Mouse (Mus musculus) forebrain, embryonic 16.5 days (tissue): ENCODE results near the gene Bnc1. TPM values are rescaled to one million over a fixed set of nuclear protein-coding genes. Genes with fewer than 3 reads are reported as not detected.

Source experiments
- ATAC-seq: fragments of 200-750 bp; cut with Nextera tagmentation; 2 replicates; pipeline ENCODE4 v1.8.0; 2017; ENCODE audit warnings: mild to moderate bottlenecking, moderate library complexity
- H3K27ac ChIP-seq: fragments of 300-500 bp; sonication (generic); 2 replicates; pipeline ENCODE4 v1.5.1; 2014; ENCODE audit warnings: low read length, control low read depth
- H3K27me3 ChIP-seq: fragments of 300-500 bp; sonication (generic); replicated peaks from 2 replicates; pipeline ENCODE4 v1.6.1; 2014; ENCODE audit warnings: low read length; ENCODE audit not compliant: control insufficient read depth, insufficient read depth
- H3K36me3 ChIP-seq: fragments of 300-500 bp; sonication (generic); 2 replicates; pipeline ENCODE4 v1.6.1; 2014; ENCODE audit not compliant: control insufficient read depth, insufficient read depth
- H3K4me1 ChIP-seq: fragments of 300-500 bp; sonication (generic); replicated peaks from 2 replicates; pipeline ENCODE4 v1.6.1; 2014; ENCODE audit warnings: low read length; ENCODE audit not compliant: control insufficient read depth, insufficient read depth
- H3K4me2 ChIP-seq: fragments of 300-500 bp; sonication (generic); 2 replicates; pipeline ENCODE4 v1.6.1; 2014; ENCODE audit warnings: mild to moderate bottlenecking, low read length, control low read depth
- H3K4me3 ChIP-seq: fragments of 300-500 bp; sonication (generic); replicated peaks from 2 replicates; pipeline ENCODE4 v1.5.1; 2014; ENCODE audit warnings: mild to moderate bottlenecking, low read length, control low read depth
- H3K9ac ChIP-seq: fragments of 300-500 bp; sonication (generic); replicated peaks from 2 replicates; pipeline ENCODE4 v1.6.1; 2014; ENCODE audit warnings: low read depth, low read length, control low read depth
- H3K9me3 ChIP-seq: fragments of 300-500 bp; sonication (generic); 2 replicates; pipeline ENCODE4 v1.6.1; 2016; ENCODE audit warnings: low read length; ENCODE audit not compliant: control insufficient read depth
- WGBS: fragments of 180-500 bp; shearing (Covaris S2); extraction: QIAGEN DNeasy Blood & Tissue Kit; methylation state at CpG from one replicate; pipeline ENCODE4 v1.1.7; 2014; 5-methylcytosine and 5-hydroxymethylcytosine counted together
- polyA plus RNA-seq: library from polyadenylated mRNA; unstranded; fragments of >200 nt; fragmentation: Nextera tagmentation; extraction: Ambion mirVana; gene quantifications from 2 replicates; pipeline ENCODE4 v1.2.1, GENCODE M21; 2015

Bnc1 gene
- polyA plus RNA-seq, 1 experiment from 2014 or later: 0.09 TPM

GRCm38 (mm10) chr7:82011534-82012401, 19.7 kb upstream of the Bnc1 start:
- no peaks in the 10 kb centered on the region for H3K9me3 ChIP-seq
- no peak for ATAC-seq
- no peak overlapping the region for H3K4me2 ChIP-seq
- no peak overlapping the region for H3K4me3 ChIP-seq
- H3K27me3 ChIP-seq: no peaks in the 10 kb centered on the region; the same call in 1 of the 2 replicates
- no peak overlapping the region for H3K27ac ChIP-seq
- H3K9ac ChIP-seq: no peak overlapping the region
- peaks cover under 1% of the 10 kb centered on the region; the same call in 1 of the 2 replicates for H3K4me1 ChIP-seq
- no peaks in the 10 kb centered on the region for H3K36me3 ChIP-seq
- WGBS: 79% methylated on average over 19 of the region's 19 CpGs

- 64% methylated on average over 2 of the region's 2 CpGs for WGBS
- Histone ChIP-seq H3K27me3 (no peaks in the 10 kb centered on the region), H3K4me2 (no peak overlapping the region), H3K27ac (no peak overlapping the region), H3K36me3 (no peaks in the 10 kb centered on the region), H3K9ac (no peak overlapping the region), H3K4me1 (no peaks in the 10 kb centered on the region), H3K9me3 (no peaks in the 10 kb centered on the region), H3K4me3 (no peak overlapping the region)
- no peak for ATAC-seq
These were observed 15.1 kb upstream of the Bnc1 start for GRCm38 (mm10) chr7:82007151-82007550.

DNA sequence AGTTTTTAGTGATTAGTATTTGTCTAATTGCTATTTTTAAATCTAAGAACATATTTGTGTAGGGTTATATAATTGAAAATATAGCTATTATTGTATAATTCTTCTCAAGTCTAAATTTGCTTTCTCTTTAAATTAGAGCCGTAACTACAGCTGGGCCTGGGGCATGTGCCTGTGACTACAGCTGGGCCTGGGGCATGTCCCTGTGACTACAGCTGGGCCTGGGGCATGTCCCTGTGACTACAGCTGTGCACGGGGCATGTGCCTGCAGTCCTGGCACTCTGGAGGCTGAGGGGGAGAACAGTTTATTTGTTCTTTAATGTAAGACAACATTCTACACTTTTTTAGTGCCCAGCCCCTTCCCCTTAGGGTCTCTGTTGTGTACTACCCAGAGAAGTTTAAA, 12.1 kb upstream of the Bnc1 start:
- H3K9me3 ChIP-seq: no peaks in the 10 kb centered on the region
- no peaks in the 10 kb centered on the region for H3K4me1 ChIP-seq
- no peak overlapping the region for H3K27ac ChIP-seq
- H3K36me3 ChIP-seq: no peaks in the 10 kb centered on the region
- H3K27me3 ChIP-seq: no peaks in the 10 kb centered on the region
- ATAC-seq: no peak
- no peak overlapping the region for H3K4me3 ChIP-seq
- no peak overlapping the region for H3K4me2 ChIP-seq
- no peak overlapping the region for H3K9ac ChIP-seq
- 73% methylated on average over 2 of the region's 2 CpGs for WGBS

DNA sequence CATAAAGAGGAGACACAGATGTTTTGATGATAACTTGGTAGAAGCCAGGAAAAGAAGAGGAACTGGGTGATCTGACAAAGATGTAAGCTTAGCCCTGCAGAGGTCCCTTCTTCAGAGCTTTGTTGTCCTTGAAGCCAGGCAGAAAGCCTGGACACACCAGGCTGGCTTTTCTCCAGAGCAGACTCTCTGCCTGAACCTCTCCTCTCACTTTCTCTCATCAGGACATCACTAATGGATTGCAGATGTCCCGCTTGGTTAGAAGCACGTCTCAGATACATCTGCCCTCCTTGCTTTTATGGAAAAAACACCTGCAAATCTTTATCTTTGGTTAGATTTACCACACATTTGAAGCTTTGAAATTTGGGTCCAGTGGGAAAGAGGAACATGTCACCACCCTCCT, 7.7 kb upstream of the Bnc1 start:
- H3K27ac ChIP-seq: no peak overlapping the region
- no peak overlapping the region for H3K4me3 ChIP-seq
- whole genome bisulfite sequencing: 80% methylated on average over 2 of the region's 2 CpGs
- H3K4me2 ChIP-seq: no peak overlapping the region
- ATAC-seq: no peak
- H3K4me1 ChIP-seq: no peaks in the 10 kb centered on the region
- H3K36me3 ChIP-seq: no peaks in the 10 kb centered on the region
- H3K9ac ChIP-seq: no peak overlapping the region
- H3K27me3 ChIP-seq: peaks cover 14% of the 10 kb centered on the region
- H3K9me3 ChIP-seq: no peaks in the 10 kb centered on the region

DNA sequence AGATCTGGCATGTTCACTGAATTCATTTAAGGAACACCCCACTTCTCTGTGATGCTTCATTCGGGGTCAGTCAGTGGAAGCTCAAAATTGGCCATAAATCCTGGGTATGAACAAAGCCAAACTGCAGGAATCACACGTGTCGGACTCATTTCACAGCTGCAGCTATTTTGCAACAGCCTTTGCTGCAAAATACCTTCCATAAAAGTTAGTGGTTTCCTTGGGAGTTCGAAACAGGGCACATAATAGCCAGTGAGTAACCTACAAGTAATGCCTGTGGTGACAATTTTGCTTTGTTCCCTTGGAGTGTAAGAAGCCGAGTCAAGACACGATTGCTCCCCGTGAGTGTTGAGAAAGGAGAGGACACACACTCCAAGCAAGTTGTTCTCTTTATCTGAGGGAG, 7.3 kb upstream of the Bnc1 start:
- 58% methylated on average over 7 of the region's 7 CpGs for WGBS
- Histone ChIP-seq H3K4me3 (no peak overlapping the region), H3K4me1 (no peaks in the 10 kb centered on the region), H3K36me3 (no peaks in the 10 kb centered on the region), H3K9me3 (no peaks in the 10 kb centered on the region), H3K4me2 (no peak overlapping the region), H3K9ac (no peak overlapping the region), H3K27me3 (peaks cover 18% of the 10 kb centered on the region), H3K27ac (no peak overlapping the region)
- ATAC-seq: no peak

- H3K27me3 ChIP-seq: peaks cover 49% of the 10 kb centered on the region
- H3K4me3 ChIP-seq: no peak overlapping the region
- no peaks in the 10 kb centered on the region for H3K36me3 ChIP-seq
- no peak overlapping the region for H3K27ac ChIP-seq
- no peak overlapping the region for H3K9ac ChIP-seq
- H3K4me2 ChIP-seq: no peak overlapping the region
- ATAC-seq: no peak
- WGBS: 15% methylated on average over 9 of the region's 9 CpGs
- peaks cover 15% of the 10 kb centered on the region for H3K4me1 ChIP-seq
- H3K9me3 ChIP-seq: no peaks in the 10 kb centered on the region
These were observed 3.9 kb upstream of the Bnc1 start for GRCm38 (mm10) chr7:81995975-81996374.

- Histone ChIP-seq H3K9me3 (no peaks in the 10 kb centered on the region), H3K4me1 (peaks cover 15% of the 10 kb centered on the region), H3K4me3 (no peak overlapping the region), H3K27ac (no peak overlapping the region), H3K27me3 (peaks cover 55% of the 10 kb centered on the region), H3K9ac (no peak overlapping the region), H3K36me3 (no peaks in the 10 kb centered on the region), H3K4me2 (no peak overlapping the region)
- WGBS: 84% methylated on average over 6 of the region's 6 CpGs
- ATAC-seq: no peak
These were observed 3.0 kb upstream of the Bnc1 start for GRCm38 (mm10) chr7:81995126-81995525.

- peaks cover 71% of the 10 kb centered on the region for H3K27me3 ChIP-seq
- H3K4me3 ChIP-seq: no peak overlapping the region
- H3K4me1 ChIP-seq: peaks cover 15% of the 10 kb centered on the region
- H3K27ac ChIP-seq: no peak overlapping the region
- WGBS: 29% methylated on average over 7 of the region's 7 CpGs
- no peak overlapping the region for H3K9ac ChIP-seq
- H3K36me3 ChIP-seq: no peaks in the 10 kb centered on the region
- no peaks in the 10 kb centered on the region for H3K9me3 ChIP-seq
- H3K4me2 ChIP-seq: no peak overlapping the region
- ATAC-seq: no peak
These were observed 1.0 kb upstream of the Bnc1 start for GRCm38 (mm10) chr7:81993140-81993539.

DNA sequence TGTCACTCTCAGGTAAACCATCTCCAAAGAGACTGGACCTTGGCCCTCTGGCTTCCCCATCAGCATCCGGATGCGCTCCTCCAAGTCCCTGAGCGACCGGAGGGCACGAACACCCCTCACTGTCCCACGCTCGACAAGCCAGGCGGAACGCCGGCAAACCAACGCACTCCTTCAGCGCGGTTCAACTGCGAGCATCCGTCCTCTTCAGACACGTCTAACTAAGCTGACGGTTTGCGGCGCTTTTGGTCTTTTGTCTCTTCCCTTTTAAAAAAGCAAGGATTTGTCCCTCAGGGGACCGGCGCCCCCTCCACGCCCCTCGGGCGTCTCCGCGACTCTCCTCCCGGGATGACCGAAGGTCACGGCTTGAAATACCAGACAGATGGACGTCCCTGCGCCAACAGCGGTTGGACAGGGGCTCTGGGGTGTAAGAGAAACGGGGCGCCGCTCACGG, 456 bp downstream of the Bnc1 start:
- Histone ChIP-seq H3K27me3 (peaks cover 71% of the 10 kb centered on the region), H3K4me1 (peaks cover 15% of the 10 kb centered on the region), H3K36me3 (no peaks in the 10 kb centered on the region), H3K4me3 (peak overlapping the region; percentile 47), H3K4me2 (peak overlapping the region; percentile 88), H3K27ac (no peak overlapping the region), H3K9me3 (no peaks in the 10 kb centered on the region), H3K9ac (peak overlapping the region; percentile 37; the same call in 1 of the 2 replicates)
- under 1% methylated on average over 36 of the region's 36 CpGs for WGBS
- ATAC-seq: peak; percentile 15; the same call in 1 of the 2 replicates
